Mouse (Mus musculus) myocyte (in vitro differentiated cells): ENCODE results near the gene Syngr2.
A peak's percentile ranks its signal among the peaks of the same experiment; 100 is the strongest.

ENCODE experiments used
- E2F4 ChIP-seq: IDR thresholded peaks from one replicate; pipeline ENCODE4 v1.6.1; 2011; ENCODE audit warnings: mild to moderate bottlenecking, control low read depth, moderate library complexity; ENCODE audit not compliant: insufficient read depth
- POLR2A ChIP-seq: IDR thresholded peaks from one replicate; pipeline ENCODE4 v1.6.1; 2011; ENCODE audit warnings: low read depth, mild to moderate bottlenecking, control low read depth, moderate library complexity; ENCODE audit not compliant: insufficient read length

DNA sequence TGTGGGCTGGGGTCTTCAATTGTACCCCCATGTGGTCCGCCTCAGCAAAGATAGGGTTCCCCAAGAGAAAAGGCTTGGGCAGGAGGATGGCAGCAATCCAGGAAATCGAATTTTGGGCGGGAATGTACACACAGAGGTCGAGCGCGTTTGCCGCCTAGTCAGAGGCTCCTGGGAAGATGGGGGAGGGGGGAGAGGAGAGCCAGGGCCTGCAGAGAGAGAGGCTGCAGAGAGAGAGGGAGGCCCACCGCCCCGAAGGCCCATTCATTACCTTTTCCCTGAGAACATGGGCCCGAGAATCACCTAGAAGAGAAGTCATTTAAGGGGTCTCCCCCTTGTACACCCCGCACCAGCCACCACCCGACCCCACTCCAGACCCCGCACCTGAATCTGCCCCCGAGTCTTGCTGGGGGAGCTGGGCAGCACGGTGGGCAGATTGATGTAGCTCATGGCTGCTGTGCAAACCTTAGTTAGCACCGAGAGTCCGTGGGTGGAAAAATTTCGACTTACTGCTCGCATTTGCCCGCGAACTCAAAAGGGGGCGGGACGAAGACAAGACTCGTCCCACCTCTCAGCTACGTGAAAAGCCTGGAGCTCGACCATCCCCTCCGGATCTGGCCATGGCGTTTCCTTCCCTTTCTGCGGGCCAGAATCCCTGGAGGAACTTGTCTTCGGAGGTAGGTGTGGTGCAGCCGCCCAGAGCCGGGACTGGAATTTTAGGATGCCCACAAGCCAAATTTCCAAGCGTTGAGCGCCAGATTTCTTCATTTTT is 16.0 kb downstream of the Syngr2 start, which contains the start of the genes Afmid and Tk1:
- peak; percentile 74 for TF ChIP-seq E2F4
- TF ChIP-seq POLR2A: peak; percentile 54
